Mouse (Mus musculus) naive thymus-derived CD4-positive, alpha-beta T cell, adult 2 months (primary cell): ENCODE measurements at regions not wholly inside any gene's neighbourhood (a gene's known extent, or its start where the extent isn't known, plus 50 kb on each side); places are given as distances from the start of the nearest gene placed in this dataset.

Source experiments
- DNase-seq: peaks from one replicate; pipeline ENCODE4 v3.0.0-alpha.2; 2011; ENCODE audit warnings: low read depth

DNA sequence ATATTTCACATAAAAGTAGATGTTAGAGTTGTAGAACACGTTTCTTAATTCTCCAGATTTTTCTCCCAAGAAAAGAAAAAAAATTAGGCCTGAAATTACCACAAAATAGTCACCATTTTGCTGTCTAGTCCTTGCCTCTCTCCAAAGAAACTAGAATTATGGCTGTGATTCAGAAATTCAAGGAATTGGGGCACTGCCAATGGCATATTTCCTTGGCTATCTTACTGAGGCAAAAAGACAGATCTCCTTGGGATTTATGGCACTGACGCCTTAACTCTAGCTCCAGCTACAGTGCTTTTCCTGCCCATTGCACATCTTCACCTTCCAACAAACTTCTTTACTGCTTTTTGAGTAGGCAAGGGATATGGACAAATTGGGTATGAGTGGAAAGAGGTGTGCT lies 336.3 kb upstream of the Slc24a2 start:
- no peak for DNase-seq

DNA sequence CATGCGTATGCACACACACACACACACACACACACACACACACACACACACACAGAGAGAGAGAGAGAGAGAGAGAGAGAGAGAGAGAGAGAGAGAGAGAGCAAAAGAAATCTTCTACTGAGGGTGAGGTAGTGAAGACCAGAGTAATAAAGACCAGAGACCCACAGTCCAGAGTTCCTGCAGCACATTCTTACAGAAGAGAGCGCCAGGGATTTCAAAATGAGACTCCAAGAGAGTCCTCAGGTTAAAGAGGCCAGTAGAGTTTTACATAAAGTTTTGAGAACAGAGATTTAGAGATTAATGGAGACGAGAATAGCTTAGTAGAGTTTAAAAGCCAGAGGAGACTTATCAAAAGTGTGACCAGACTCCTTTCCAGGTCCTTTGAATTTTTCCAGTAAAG lies 324.6 kb upstream of the Slc24a2 start:
- DNase-seq, result no peak
